Mouse (Mus musculus): ENCODE measurements at regions not wholly inside any gene's neighbourhood (a gene's known extent, or its start where the extent isn't known, plus 50 kb on each side); places are given as distances from the start of the nearest gene placed in this dataset.

DNA sequence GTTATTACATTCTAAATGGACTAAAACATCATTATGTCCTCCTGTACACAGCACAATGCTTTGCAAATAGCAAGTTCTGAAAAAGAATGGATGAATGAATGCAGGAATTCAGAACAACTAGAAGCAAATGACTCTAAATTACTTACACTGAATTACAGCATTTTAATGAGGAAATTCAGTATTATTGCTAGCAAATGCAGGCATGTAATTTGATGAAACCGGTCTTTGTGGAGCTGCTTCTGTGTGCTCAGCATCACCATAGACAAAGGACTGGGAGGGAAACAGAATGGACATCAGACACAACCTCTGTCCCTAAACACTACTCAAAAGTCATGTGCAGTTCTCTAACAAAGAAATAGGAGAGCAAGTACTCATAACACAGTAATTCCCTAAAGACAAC, 137.4 kb upstream of the Cdyl start:
- Histone ChIP-seq H3K27ac (ENCODE audit: low read length) (no peak overlapping the region), H3K9ac (ENCODE audit: low read depth, low read length) (no peak overlapping the region), H3K9me3 (replicated peaks; ENCODE audit: control insufficient read depth, low read length, poor library complexity, severe bottlenecking) (peaks cover 3% of the 10 kb centered on the region; the same call in 1 of the 2 replicates), H3K27me3 (ENCODE audit: control insufficient read depth, insufficient read depth, low read depth, low read length) (no peaks in the 10 kb centered on the region), H3K4me2 (ENCODE audit: low read length) (no peak overlapping the region), H3K4me1 (ENCODE audit: control insufficient read depth, insufficient read depth, low read length) (no peaks in the 10 kb centered on the region), H3K4me3 (ENCODE audit: low read depth, low read length) (no peak overlapping the region), H3K36me3 (ENCODE audit: control insufficient read depth, insufficient read depth, low read length) (no peaks in the 10 kb centered on the region)
- 88% methylated on average over 1 of the region's 1 CpGs for WGBS
- ATAC-seq: no peak

DNA sequence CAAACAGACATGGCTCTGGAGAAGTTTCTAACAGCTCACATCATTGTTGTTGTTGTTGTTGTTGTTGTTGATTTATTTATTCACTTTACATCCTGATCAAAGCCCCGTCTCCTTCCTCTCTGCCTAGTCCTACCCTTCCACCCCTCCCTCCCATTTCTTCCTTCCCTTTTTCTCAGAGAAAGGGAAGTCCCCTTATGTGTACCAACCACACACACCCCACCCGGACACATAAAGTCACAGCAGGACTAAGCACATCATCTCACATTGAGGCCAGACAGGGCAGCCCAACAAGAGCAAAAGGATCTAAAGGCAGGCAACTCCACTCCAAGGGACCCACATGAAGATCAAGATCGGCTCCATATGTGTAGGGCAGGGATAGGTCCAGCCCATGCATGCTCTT, 130.1 kb upstream of the Cdyl start:
- H3K27ac ChIP-seq (ENCODE audit: low read length): no peak overlapping the region
- H3K4me2 ChIP-seq (ENCODE audit: low read length): no peak overlapping the region
- no peaks in the 10 kb centered on the region for H3K9me3 ChIP-seq (replicated peaks; ENCODE audit: control insufficient read depth, low read length, poor library complexity, severe bottlenecking)
- H3K4me1 ChIP-seq (ENCODE audit: control insufficient read depth, insufficient read depth, low read length): no peaks in the 10 kb centered on the region
- no peak overlapping the region for H3K9ac ChIP-seq (ENCODE audit: low read depth, low read length)
- ATAC-seq: no peak
- H3K4me3 ChIP-seq (ENCODE audit: low read depth, low read length): no peak overlapping the region
- WGBS: 83% methylated on average over 3 of the region's 3 CpGs
- no peaks in the 10 kb centered on the region for H3K36me3 ChIP-seq (ENCODE audit: control insufficient read depth, insufficient read depth, low read length)
- no peaks in the 10 kb centered on the region for H3K27me3 ChIP-seq (ENCODE audit: control insufficient read depth, insufficient read depth, low read depth, low read length)

- Histone ChIP-seq H3K4me1 (ENCODE audit: control insufficient read depth, insufficient read depth, low read length) (no peaks in the 10 kb centered on the region), H3K9me3 (replicated peaks; ENCODE audit: control insufficient read depth, low read length, poor library complexity, severe bottlenecking) (no peaks in the 10 kb centered on the region), H3K27me3 (ENCODE audit: control insufficient read depth, insufficient read depth, low read depth, low read length) (no peaks in the 10 kb centered on the region), H3K4me3 (ENCODE audit: low read depth, low read length) (no peak overlapping the region), H3K27ac (ENCODE audit: low read length) (no peak overlapping the region), H3K36me3 (ENCODE audit: control insufficient read depth, insufficient read depth, low read length) (no peaks in the 10 kb centered on the region), H3K9ac (ENCODE audit: low read depth, low read length) (no peak overlapping the region), H3K4me2 (ENCODE audit: low read length) (no peak overlapping the region)
- no peak for ATAC-seq
- whole genome bisulfite sequencing: 84% methylated on average over 7 of the region's 7 CpGs
These were observed 122.5 kb upstream of the Cdyl start for GRCm38 (mm10) chr13:35537106-35537505.

- H3K4me1 ChIP-seq (ENCODE audit: control insufficient read depth, insufficient read depth, low read length): no peaks in the 10 kb centered on the region
- no peak for ATAC-seq
- WGBS: 70% methylated on average over 5 of the region's 5 CpGs
- no peak overlapping the region for H3K9ac ChIP-seq (ENCODE audit: low read depth, low read length)
- H3K27ac ChIP-seq (ENCODE audit: low read length): no peak overlapping the region
- no peaks in the 10 kb centered on the region for H3K36me3 ChIP-seq (ENCODE audit: control insufficient read depth, insufficient read depth, low read length)
- H3K4me3 ChIP-seq (ENCODE audit: low read depth, low read length): no peak overlapping the region
- H3K27me3 ChIP-seq (ENCODE audit: control insufficient read depth, insufficient read depth, low read depth, low read length): no peaks in the 10 kb centered on the region
- H3K9me3 ChIP-seq (replicated peaks; ENCODE audit: control insufficient read depth, low read length, poor library complexity, severe bottlenecking): no peaks in the 10 kb centered on the region
- H3K4me2 ChIP-seq (ENCODE audit: low read length): no peak overlapping the region
These were observed 121.7 kb upstream of the Cdyl start for GRCm38 (mm10) chr13:35537936-35538335.

GRCm38 (mm10) chr13:35540433-35540832, 119.2 kb upstream of the Cdyl start:
- H3K4me1 ChIP-seq (ENCODE audit: control insufficient read depth, insufficient read depth, low read length): no peaks in the 10 kb centered on the region
- H3K9ac ChIP-seq (ENCODE audit: low read depth, low read length): no peak overlapping the region
- H3K9me3 ChIP-seq (replicated peaks; ENCODE audit: control insufficient read depth, low read length, poor library complexity, severe bottlenecking): no peaks in the 10 kb centered on the region
- no peaks in the 10 kb centered on the region for H3K36me3 ChIP-seq (ENCODE audit: control insufficient read depth, insufficient read depth, low read length)
- H3K27me3 ChIP-seq (ENCODE audit: control insufficient read depth, insufficient read depth, low read depth, low read length): no peaks in the 10 kb centered on the region
- no peak overlapping the region for H3K4me2 ChIP-seq (ENCODE audit: low read length)
- ATAC-seq: no peak
- no peak overlapping the region for H3K4me3 ChIP-seq (ENCODE audit: low read depth, low read length)
- 78% methylated on average over 2 of the region's 2 CpGs for WGBS
- H3K27ac ChIP-seq (ENCODE audit: low read length): no peak overlapping the region

GRCm38 (mm10) chr13:35541053-35541452, 118.6 kb upstream of the Cdyl start:
- Histone ChIP-seq H3K9me3 (replicated peaks; ENCODE audit: control insufficient read depth, low read length, poor library complexity, severe bottlenecking) (no peaks in the 10 kb centered on the region), H3K4me3 (ENCODE audit: low read depth, low read length) (no peak overlapping the region), H3K4me1 (ENCODE audit: control insufficient read depth, insufficient read depth, low read length) (no peaks in the 10 kb centered on the region), H3K27ac (ENCODE audit: low read length) (no peak overlapping the region), H3K9ac (ENCODE audit: low read depth, low read length) (no peak overlapping the region), H3K36me3 (ENCODE audit: control insufficient read depth, insufficient read depth, low read length) (no peaks in the 10 kb centered on the region), H3K27me3 (ENCODE audit: control insufficient read depth, insufficient read depth, low read depth, low read length) (no peaks in the 10 kb centered on the region), H3K4me2 (ENCODE audit: low read length) (no peak overlapping the region)
- WGBS: 86% methylated on average over 6 of the region's 6 CpGs
- ATAC-seq: no peak

GRCm38 (mm10) chr13:35564006-35564405, 95.6 kb upstream of the Cdyl start:
- WGBS: 45% methylated on average over 1 of the region's 1 CpGs
- Histone ChIP-seq H3K4me2 (ENCODE audit: low read length) (no peak overlapping the region), H3K4me3 (ENCODE audit: low read depth, low read length) (no peak overlapping the region), H3K27me3 (ENCODE audit: control insufficient read depth, insufficient read depth, low read depth, low read length) (no peaks in the 10 kb centered on the region), H3K9me3 (replicated peaks; ENCODE audit: control insufficient read depth, low read length, poor library complexity, severe bottlenecking) (no peaks in the 10 kb centered on the region), H3K27ac (ENCODE audit: low read length) (no peak overlapping the region), H3K9ac (ENCODE audit: low read depth, low read length) (no peak overlapping the region), H3K4me1 (ENCODE audit: control insufficient read depth, insufficient read depth, low read length) (no peaks in the 10 kb centered on the region), H3K36me3 (ENCODE audit: control insufficient read depth, insufficient read depth, low read length) (no peaks in the 10 kb centered on the region)
- ATAC-seq: no peak

GRCm38 (mm10) chr13:35581616-35582015, 78.0 kb upstream of the Cdyl start:
- H3K27ac ChIP-seq (ENCODE audit: low read length): no peak overlapping the region
- H3K4me3 ChIP-seq (ENCODE audit: low read depth, low read length): no peak overlapping the region
- H3K27me3 ChIP-seq (ENCODE audit: control insufficient read depth, insufficient read depth, low read depth, low read length): no peaks in the 10 kb centered on the region
- WGBS: 17% methylated on average over 3 of the region's 3 CpGs
- no peak overlapping the region for H3K4me2 ChIP-seq (ENCODE audit: low read length)
- no peaks in the 10 kb centered on the region for H3K4me1 ChIP-seq (ENCODE audit: control insufficient read depth, insufficient read depth, low read length)
- no peak for ATAC-seq
- H3K36me3 ChIP-seq (ENCODE audit: control insufficient read depth, insufficient read depth, low read length): no peaks in the 10 kb centered on the region
- no peaks in the 10 kb centered on the region for H3K9me3 ChIP-seq (replicated peaks; ENCODE audit: control insufficient read depth, low read length, poor library complexity, severe bottlenecking)
- no peak overlapping the region for H3K9ac ChIP-seq (ENCODE audit: low read depth, low read length)

GRCm38 (mm10) chr13:35598003-35598402, 61.6 kb upstream of the Cdyl start:
- WGBS: 92% methylated on average over 5 of the region's 5 CpGs
- Histone ChIP-seq H3K9ac (ENCODE audit: low read depth, low read length) (no peak overlapping the region), H3K4me1 (ENCODE audit: control insufficient read depth, insufficient read depth, low read length) (no peaks in the 10 kb centered on the region), H3K36me3 (ENCODE audit: control insufficient read depth, insufficient read depth, low read length) (no peaks in the 10 kb centered on the region), H3K27ac (ENCODE audit: low read length) (no peak overlapping the region), H3K4me2 (ENCODE audit: low read length) (no peak overlapping the region), H3K4me3 (ENCODE audit: low read depth, low read length) (no peak overlapping the region), H3K9me3 (replicated peaks; ENCODE audit: control insufficient read depth, low read length, poor library complexity, severe bottlenecking) (no peaks in the 10 kb centered on the region), H3K27me3 (ENCODE audit: control insufficient read depth, insufficient read depth, low read depth, low read length) (no peaks in the 10 kb centered on the region)
- ATAC-seq: no peak

Measured in midbrain, embryonic 16.5 days (tissue).